Mouse (Mus musculus) bone marrow, adult 2 months (tissue): ENCODE results near the gene Fam102a.

Source experiments
- CTCF ChIP-seq: fragments of 200-500 bp; IDR thresholded peaks from 2 replicates; pipeline ENCODE4 v1.5.1; 2011; ENCODE audit warnings: low read length, control low read depth; ENCODE audit not compliant: control insufficient read depth, insufficient read depth
- POLR2A ChIP-seq: fragments of 200-500 bp; IDR thresholded peaks from 2 replicates; pipeline ENCODE4 v1.6.1; 2011; ENCODE audit warnings: low read depth, mild to moderate bottlenecking, control low read depth, low read length, borderline replicate concordance; ENCODE audit not compliant: control insufficient read depth

DNA sequence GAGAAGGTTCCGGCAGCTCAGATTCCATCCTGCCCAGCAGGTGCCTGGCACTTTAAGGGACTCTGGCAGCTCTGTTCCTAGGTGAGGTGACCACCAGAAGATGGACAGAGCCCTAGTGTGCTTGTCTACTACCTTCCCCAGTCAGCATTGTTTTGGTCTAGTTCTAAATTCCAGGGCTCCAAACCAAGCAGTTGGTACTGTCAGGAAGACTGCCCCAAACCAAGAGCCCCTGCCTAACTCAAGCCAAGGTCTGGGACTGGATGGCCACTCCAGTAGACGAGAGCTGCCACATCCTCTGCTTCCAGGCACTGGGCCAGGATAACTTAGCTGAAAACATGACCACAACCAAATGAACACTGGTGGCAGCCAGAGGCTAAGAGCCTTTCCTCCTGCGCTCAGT is 33.8 kb downstream of the Fam102a start:
- TF ChIP-seq CTCF (no peak), POLR2A (no peak)
